In genomic region chr1:39230021-39230420, GRCm38 (mm10) we compare ENCODE assay signal across 24 mouse cellular contexts. TPM values are rescaled to one million over a fixed set of nuclear protein-coding genes. Genes with fewer than 3 reads are reported as not detected.
DNase-seq lines count a peak whose midpoint lies in the region; ATAC-seq and TF ChIP-seq lines count a peak whose summit lies in the region.
"Had no signal": no experiment of that assay in that cellular context is flagged by ENCODE, and none has a peak within 500 bp of the region (broad histone marks: within the 10 kb centered on the region; RNA-seq: fewer than 3 reads in every experiment).

No protein-coding gene starts in this region.

- no peaks in the 10 kb centered on the region for H3K27me3 ChIP-seq in lung, embryonic 14.5 days (ENCODE audit: insufficient read depth, low read length)
- H3K27me3 ChIP-seq in E14TG2a.4 (ENCODE audit: insufficient read depth, low read length), result no peaks in the 10 kb centered on the region
- no peaks in the 10 kb centered on the region for H3K27me3 ChIP-seq in ES-Bruce4 (ENCODE audit: control insufficient read depth, insufficient read depth, low read length, poor library complexity, severe bottlenecking)
- H3K27me3 ChIP-seq in forebrain, embryonic 13.5 days, result no peaks in the 10 kb centered on the region
- H3K27me3 ChIP-seq: hindbrain, embryonic 15.5 days; lung, embryonic 15.5 days; neural tube, embryonic 15.5 days had no signal

- no peaks in the 10 kb centered on the region for H3K36me3 ChIP-seq in lung, embryonic 14.5 days (ENCODE audit: insufficient read depth)
- H3K36me3 ChIP-seq in E14TG2a.4 (ENCODE audit: insufficient read depth, low read length) (no peaks in the 10 kb centered on the region), ES-Bruce4 (ENCODE audit: control insufficient read depth, insufficient read depth, low read length, poor library complexity, severe bottlenecking) (no peaks in the 10 kb centered on the region)
- H3K36me3 ChIP-seq in forebrain, embryonic 13.5 days (ENCODE audit: poor library complexity, severe bottlenecking), result no peaks in the 10 kb centered on the region
- H3K36me3 ChIP-seq: heart, embryonic 10.5 days; hindbrain, embryonic 15.5 days; lung, embryonic 15.5 days; midbrain, embryonic 10.5 days; neural tube, embryonic 15.5 days had no signal

- TF ChIP-seq EP300 in ES-Bruce4 (IDR thresholded peaks at IDR 0.05; ENCODE audit: insufficient read depth, low read depth, low read length), result no peak

- H3K4me3 ChIP-seq in lung, embryonic 14.5 days (ENCODE audit: low read depth, low read length), result no peak overlapping the region
- H3K4me3 ChIP-seq in E14TG2a.4 (replicated peaks; ENCODE audit: low read length) (no peak overlapping the region), ES-Bruce4 (ENCODE audit: low read depth, low read length) (no peak overlapping the region)
- H3K4me3 ChIP-seq in forebrain, embryonic 13.5 days, result no peak overlapping the region
- H3K4me3 ChIP-seq: gastrocnemius, adult 2 months; heart, embryonic 10.5 days; hindbrain, embryonic 15.5 days; lung, embryonic 15.5 days; midbrain, embryonic 10.5 days; neural tube, embryonic 15.5 days had no signal

- no peak overlapping the region for H3K9ac ChIP-seq in lung, embryonic 14.5 days
- H3K9ac ChIP-seq in ES-Bruce4 (ENCODE audit: low read depth, poor library complexity, severe bottlenecking), result no peak overlapping the region
- no peak overlapping the region for H3K9ac ChIP-seq in forebrain, embryonic 13.5 days
- H3K9ac ChIP-seq: hindbrain, embryonic 15.5 days; lung, embryonic 15.5 days; neural tube, embryonic 15.5 days had no signal

- DNase-seq in lung, embryonic 14.5 days, result no peak
- DNase-seq in lung, postnatal 10 days, result no peak
- no peak for DNase-seq in brain, embryonic 14.5 days (ENCODE audit: low read depth)
- no peak for DNase-seq in adrenal gland, postnatal 10 days
- DNase-seq: adrenal gland, adult 8-10 months; cerebellum, adult 8-10 months; cerebellum, postnatal 36 days; gastrocnemius, adult 2 months; kidney, postnatal 4 days; spleen, adult 18-20 months; thymus, postnatal 36 days had no signal

- H3K9me3 ChIP-seq in lung, embryonic 14.5 days (ENCODE audit: low read depth, low read length), result no peaks in the 10 kb centered on the region
- H3K9me3 ChIP-seq in E14TG2a.4 (ENCODE audit: low read length) (no peaks in the 10 kb centered on the region), ES-Bruce4 (replicated peaks; ENCODE audit: control insufficient read depth, insufficient read depth, low read length, poor library complexity, severe bottlenecking) (no peaks in the 10 kb centered on the region)
- H3K9me3 ChIP-seq in forebrain, embryonic 13.5 days (replicated peaks), result 0 out of 2 replicates have a peak, but pooled peaks cover 3% of the 10 kb centered on the region
- H3K9me3 ChIP-seq: heart, embryonic 10.5 days; hindbrain, embryonic 15.5 days; lung, embryonic 15.5 days; midbrain, embryonic 10.5 days; neural tube, embryonic 15.5 days had no signal

- TF ChIP-seq POLR2A in ES-Bruce4 (IDR thresholded peaks at IDR 0.05; ENCODE audit: insufficient read depth, low read length), result no peak
- no peak for TF ChIP-seq POLR2A in brain, embryonic 14.5 days (IDR thresholded peaks at IDR 0.05; ENCODE audit: borderline replicate concordance, extremely low read depth, insufficient read depth, insufficient read length, poor library complexity, severe bottlenecking)

- WGBS in lung, embryonic 14.5 days, result 66% methylated on average over 3 of the region's 3 CpGs
- 73% methylated on average over 3 of the region's 3 CpGs for WGBS in forebrain, embryonic 13.5 days

- H3K4me1 ChIP-seq in lung, embryonic 14.5 days (ENCODE audit: insufficient read depth), result no peaks in the 10 kb centered on the region
- peaks cover 1% of the 10 kb centered on the region; the same call in 1 of the 2 replicates for H3K4me1 ChIP-seq in E14TG2a.4 (replicated peaks; ENCODE audit: low read depth, low read length)
- H3K4me1 ChIP-seq in ES-Bruce4 (ENCODE audit: control insufficient read depth, insufficient read depth, low read length), result no peaks in the 10 kb centered on the region
- no peaks in the 10 kb centered on the region for H3K4me1 ChIP-seq in forebrain, embryonic 13.5 days
- H3K4me1 ChIP-seq: hindbrain, embryonic 15.5 days; lung, embryonic 15.5 days; midbrain, embryonic 10.5 days; neural tube, embryonic 15.5 days had no signal

- ATAC-seq in lung, embryonic 14.5 days (ENCODE audit: insufficient read depth), result no peak
- no peak for ATAC-seq in forebrain, embryonic 13.5 days
- ATAC-seq: activated CD4-positive, CD25-positive, alpha-beta regulatory T cell, adult 4 months; forebrain, embryonic 14.5 days; intestine, embryonic 16.5 days had no signal

- H3K27ac ChIP-seq in lung, embryonic 14.5 days (ENCODE audit: low read depth), result no peak overlapping the region
- no peak overlapping the region for H3K27ac ChIP-seq in ES-Bruce4 (ENCODE audit: insufficient read depth, low read length)
- no peak overlapping the region for H3K27ac ChIP-seq in forebrain, embryonic 13.5 days
- H3K27ac ChIP-seq: gastrocnemius, adult 2 months; heart, embryonic 10.5 days; hindbrain, embryonic 15.5 days; lung, embryonic 15.5 days; midbrain, embryonic 10.5 days; neural tube, embryonic 15.5 days had no signal

- H3K4me2 ChIP-seq in lung, embryonic 14.5 days, result no peak overlapping the region
- no peak overlapping the region for H3K4me2 ChIP-seq in forebrain, embryonic 13.5 days
- H3K4me2 ChIP-seq: hindbrain, embryonic 15.5 days; lung, embryonic 15.5 days; neural tube, embryonic 15.5 days had no signal

- peak; percentile 25; the same call in 1 of the 2 replicates for TF ChIP-seq CTCF in lung, embryonic 14.5 days (IDR thresholded peaks at IDR 0.05; ENCODE audit: low read depth)
- TF ChIP-seq CTCF in E14TG2a.4 (conservative IDR thresholded peaks at IDR 0.05; ENCODE audit: low read length) (peak; percentile 45), ES-Bruce4 (IDR thresholded peaks at IDR 0.05; ENCODE audit: low read depth, low read length) (peak; percentile 34)
- peak; percentile 9; the same call in 1 of the 2 replicates for TF ChIP-seq CTCF in brain, embryonic 14.5 days (IDR thresholded peaks at IDR 0.05; ENCODE audit: borderline replicate concordance, extremely low read depth, insufficient read depth, insufficient read length)

RNA-seq across cellular contexts. Expression of gene Npas2, which starts 36.5 kb away (rescaled TPM):
- polyA plus RNA-seq in lung, embryonic 14.5 days (2014; fragmentation: Nextera tagmentation; extraction: Ambion mirVana), result 0.30 and 0.59 TPM in 2 replicates
- 0.52 and 0.75 TPM in 2 replicates for polyA plus RNA-seq in ES-Bruce4 (2011; ENCODE audit: insufficient read depth, insufficient read length, low read depth, missing spikeins)
- 0.44 and 0.77 TPM in 2 replicates for polyA plus RNA-seq in brain, embryonic 14.5 days (2012; rRNA removed)
- polyA plus RNA-seq in forebrain, embryonic 13.5 days (2015; fragmentation: Nextera tagmentation; extraction: Ambion mirVana), result 0.15 and 0.37 TPM in 2 replicates
- 1 to 10 TPM; 6.2 to 7.6 TPM for total RNA-seq in adrenal gland, postnatal 10 days (2021)
- total RNA-seq: liver, adult 2 months had no signal
- polyA plus RNA-seq: C2C12 had no signal
